Mouse (Mus musculus) hindbrain, embryonic 13.5 days (tissue): ENCODE measurements around the gene Cd81. TPM values are rescaled to one million over a fixed set of nuclear protein-coding genes. Genes with fewer than 3 reads are reported as not detected.

Experiments used
- ATAC-seq: fragments of 200-750 bp; cut with Nextera tagmentation; 2 replicates; pipeline ENCODE4 v1.8.0; 2017; ENCODE audit warnings: moderate TSS enrichment; ENCODE audit not compliant: low FRiP score
- H3K27ac ChIP-seq: fragments of 300-500 bp; sonication (generic); 2 replicates; pipeline ENCODE4 v1.5.1; 2015; ENCODE audit warnings: inconsistent platforms, mild to moderate bottlenecking, moderate library complexity
- H3K27me3 ChIP-seq: fragments of 300-500 bp; sonication (generic); 2 replicates; pipeline ENCODE4 v1.6.1; 2015; ENCODE audit warnings: mild to moderate bottlenecking, inconsistent platforms
- H3K36me3 ChIP-seq: fragments of 300-500 bp; sonication (generic); 2 replicates; pipeline ENCODE4 v1.6.1; 2015; ENCODE audit warnings: mild to moderate bottlenecking, inconsistent platforms
- H3K4me1 ChIP-seq: fragments of 300-500 bp; sonication (generic); replicated peaks from 2 replicates; pipeline ENCODE4 v1.6.1; 2015; ENCODE audit warnings: inconsistent platforms
- H3K4me2 ChIP-seq: fragments of 300-500 bp; sonication (generic); 2 replicates; pipeline ENCODE4 v1.6.1; 2015; ENCODE audit warnings: inconsistent platforms, mild to moderate bottlenecking, moderate library complexity
- H3K4me3 ChIP-seq: fragments of 300-500 bp; sonication (generic); 2 replicates; pipeline ENCODE4 v1.5.1; 2015; ENCODE audit warnings: mild to moderate bottlenecking, inconsistent platforms
- H3K9ac ChIP-seq: fragments of 300-500 bp; sonication (generic); 2 replicates; pipeline ENCODE4 v1.6.1; 2015; ENCODE audit warnings: mild to moderate bottlenecking, inconsistent platforms
- H3K9me3 ChIP-seq: fragments of 300-500 bp; sonication (generic); 2 replicates; pipeline ENCODE4 v1.6.1; 2016; ENCODE audit warnings: inconsistent platforms
- WGBS: fragments of 180-500 bp; shearing (Covaris S2); methylation state at CpG from one replicate; pipeline ENCODE4 v1.1.7; 2015; 5-methylcytosine and 5-hydroxymethylcytosine counted together
- polyA plus RNA-seq: library from polyadenylated mRNA; unstranded; fragments of >200 nt; fragmentation: Nextera tagmentation; extraction: Ambion mirVana; gene quantifications from 2 replicates; pipeline ENCODE4 v1.2.1, GENCODE M21; 2015

The Cd81 gene
- polyA plus RNA-seq, 1 experiment from 2014 or later: 322 TPM

- no peak for ATAC-seq
Observed at GRCm38 (mm10) chr7:143042897-143043300, 9.6 kb upstream of the Cd81 start.

GRCm38 (mm10) chr7:143044049-143044825 lies 8.3 kb upstream of the Cd81 start:
- H3K36me3 ChIP-seq: no peaks in the 10 kb centered on the region; the same call in none of the 2 replicates
- no peaks in the 10 kb centered on the region for H3K4me1 ChIP-seq
- H3K4me3 ChIP-seq: no peak overlapping the region
- no peak overlapping the region for H3K4me2 ChIP-seq
- no peak overlapping the region for H3K27ac ChIP-seq
- H3K9ac ChIP-seq: no peak overlapping the region
- no peak for ATAC-seq
- WGBS: 96% methylated on average over 2 of the region's 2 CpGs
- H3K27me3 ChIP-seq: no peaks in the 10 kb centered on the region
- no peaks in the 10 kb centered on the region for H3K9me3 ChIP-seq

More at GRCm38 (mm10) chr7:143042897-143043300, 9.6 kb upstream of the Cd81 start:
- H3K9me3 ChIP-seq: no peaks in the 10 kb centered on the region
- H3K36me3 ChIP-seq: no peaks in the 10 kb centered on the region; the same call in none of the 2 replicates
- H3K9ac ChIP-seq: no peak overlapping the region
- no peak overlapping the region for H3K27ac ChIP-seq
- no peaks in the 10 kb centered on the region for H3K27me3 ChIP-seq
- H3K4me1 ChIP-seq: no peaks in the 10 kb centered on the region
- no peak overlapping the region for H3K4me3 ChIP-seq
- H3K4me2 ChIP-seq: no peak overlapping the region
- 94% methylated on average over 3 of the region's 3 CpGs for WGBS

- H3K27me3 ChIP-seq: no peaks in the 10 kb centered on the region
- H3K4me2 ChIP-seq: no peak overlapping the region
- no peak for ATAC-seq
- H3K36me3 ChIP-seq: no peaks in the 10 kb centered on the region; the same call in none of the 2 replicates
- no peak overlapping the region for H3K4me3 ChIP-seq
- H3K9ac ChIP-seq: no peak overlapping the region
- no peak overlapping the region for H3K27ac ChIP-seq
- H3K4me1 ChIP-seq: no peaks in the 10 kb centered on the region
- no peaks in the 10 kb centered on the region for H3K9me3 ChIP-seq
Observed at GRCm38 (mm10) chr7:143044826-143045206, 7.7 kb upstream of the Cd81 start.

GRCm38 (mm10) chr7:143046358-143046757 lies 6.2 kb upstream of the Cd81 start:
- H3K9me3 ChIP-seq: no peaks in the 10 kb centered on the region
- H3K36me3 ChIP-seq: no peaks in the 10 kb centered on the region; the same call in none of the 2 replicates
- H3K27ac ChIP-seq: no peak overlapping the region
- no peaks in the 10 kb centered on the region for H3K27me3 ChIP-seq
- ATAC-seq: no peak
- H3K4me3 ChIP-seq: no peak overlapping the region
- WGBS: 83% methylated on average over 7 of the region's 7 CpGs
- H3K4me1 ChIP-seq: no peaks in the 10 kb centered on the region
- no peak overlapping the region for H3K4me2 ChIP-seq
- no peak overlapping the region for H3K9ac ChIP-seq

- ATAC-seq: no peak
- H3K36me3 ChIP-seq: no peaks in the 10 kb centered on the region; the same call in 1 of the 2 replicates
- 82% methylated on average over 3 of the region's 3 CpGs for WGBS
Observed at GRCm38 (mm10) chr7:143049331-143049730, 3.2 kb upstream of the Cd81 start.

GRCm38 (mm10) chr7:143049841-143050816 lies 2.4 kb upstream of the Cd81 start:
- no peaks in the 10 kb centered on the region for H3K9me3 ChIP-seq
- 99% methylated on average over 3 of the region's 3 CpGs for WGBS
- no peaks in the 10 kb centered on the region for H3K27me3 ChIP-seq
- H3K36me3 ChIP-seq: no peaks in the 10 kb centered on the region
- no peak overlapping the region for H3K9ac ChIP-seq
- ATAC-seq: no peak
- H3K4me1 ChIP-seq: peaks cover 27% of the 10 kb centered on the region
- no peak overlapping the region for H3K4me2 ChIP-seq
- no peak overlapping the region for H3K4me3 ChIP-seq
- H3K27ac ChIP-seq: no peak overlapping the region

More at GRCm38 (mm10) chr7:143049331-143049730, 3.2 kb upstream of the Cd81 start:
- Histone ChIP-seq H3K4me1 (peaks cover 19% of the 10 kb centered on the region), H3K4me3 (no peak overlapping the region), H3K27me3 (no peaks in the 10 kb centered on the region), H3K4me2 (no peak overlapping the region), H3K9ac (no peak overlapping the region), H3K9me3 (no peaks in the 10 kb centered on the region), H3K27ac (no peak overlapping the region)

- no peaks in the 10 kb centered on the region for H3K9me3 ChIP-seq
- H3K4me3 ChIP-seq: no peak overlapping the region
- H3K4me1 ChIP-seq: peaks cover 38% of the 10 kb centered on the region
- H3K27ac ChIP-seq: no peak overlapping the region
- H3K36me3 ChIP-seq: no peaks in the 10 kb centered on the region
- no peaks in the 10 kb centered on the region for H3K27me3 ChIP-seq
- no peak overlapping the region for H3K9ac ChIP-seq
- no peak overlapping the region for H3K4me2 ChIP-seq
- no peak for ATAC-seq
- WGBS: 82% methylated on average over 2 of the region's 2 CpGs
Observed at GRCm38 (mm10) chr7:143051316-143051715, 1.2 kb upstream of the Cd81 start.

- Histone ChIP-seq H3K9me3 (no peaks in the 10 kb centered on the region), H3K27ac (peak overlapping the region; percentile 87), H3K27me3 (no peaks in the 10 kb centered on the region), H3K4me3 (peak overlapping the region; percentile 82), H3K9ac (peak overlapping the region; percentile 89), H3K4me2 (peak overlapping the region; percentile 88), H3K4me1 (peaks cover 56% of the 10 kb centered on the region), H3K36me3 (no peaks in the 10 kb centered on the region)
- WGBS: under 1% methylated on average over 44 of the region's 46 CpGs
- ATAC-seq: peak; percentile 79
Observed at GRCm38 (mm10) chr7:143053008-143053899, 715 bp downstream of the Cd81 start.

- Histone ChIP-seq H3K36me3 (no peaks in the 10 kb centered on the region), H3K27ac (peak overlapping the region; percentile 87), H3K4me3 (peak overlapping the region; percentile 82), H3K4me1 (peaks cover 64% of the 10 kb centered on the region), H3K27me3 (no peaks in the 10 kb centered on the region), H3K4me2 (peak overlapping the region; percentile 88), H3K9ac (peak overlapping the region; percentile 89), H3K9me3 (no peaks in the 10 kb centered on the region)
- 70% methylated on average over 11 of the region's 11 CpGs for WGBS
- ATAC-seq: no peak
Observed at GRCm38 (mm10) chr7:143053961-143054611, 1.5 kb downstream of the Cd81 start.

GRCm38 (mm10) chr7:143054612-143054965 lies 2.0 kb downstream of the Cd81 start:
- no peaks in the 10 kb centered on the region for H3K9me3 ChIP-seq
- peak overlapping the region; percentile 89 for H3K9ac ChIP-seq
- H3K4me1 ChIP-seq: peaks cover 67% of the 10 kb centered on the region
- no peaks in the 10 kb centered on the region for H3K36me3 ChIP-seq
- peak overlapping the region; percentile 82 for H3K4me3 ChIP-seq
- no peaks in the 10 kb centered on the region for H3K27me3 ChIP-seq
- H3K27ac ChIP-seq: no peak overlapping the region
- ATAC-seq: no peak
- WGBS: 44% methylated on average over 2 of the region's 3 CpGs
- H3K4me2 ChIP-seq: peak overlapping the region; percentile 88

- Histone ChIP-seq H3K27ac (no peak overlapping the region), H3K27me3 (no peaks in the 10 kb centered on the region), H3K4me1 (peaks cover 67% of the 10 kb centered on the region), H3K9ac (peak overlapping the region; percentile 89), H3K4me2 (peak overlapping the region; percentile 88), H3K9me3 (no peaks in the 10 kb centered on the region), H3K36me3 (no peaks in the 10 kb centered on the region), H3K4me3 (peak overlapping the region; percentile 82)
- 86% methylated on average over 3 of the region's 3 CpGs for WGBS
- no peak for ATAC-seq
Observed at GRCm38 (mm10) chr7:143055001-143055400, 2.5 kb downstream of the Cd81 start.
